Mouse (Mus musculus): ENCODE measurements at regions not wholly inside any gene's neighbourhood (a gene's known extent, or its start where the extent isn't known, plus 50 kb on each side); places are given as distances from the start of the nearest gene placed in this dataset.
A peak's percentile ranks its signal among the peaks of the same experiment; 100 is the strongest.

GRCm38 (mm10) chr16:74984207-74984606 lies 572.6 kb upstream of the Robo2 start:
- no peak for DNase-seq (ENCODE audit: low spot score in 2 of 2)

GRCm38 (mm10) chr16:74966099-74966498 lies 554.5 kb upstream of the Robo2 start:
- no peak for DNase-seq (ENCODE audit: low spot score in 2 of 2)

- DNase-seq (ENCODE audit: low spot score in 2 of 2) = no peak
Measured at GRCm38 (mm10) chr16:74929739-74930138, 518.1 kb upstream of the Robo2 start.

GRCm38 (mm10) chr16:74900835-74901234 lies 489.2 kb upstream of the Robo2 start:
- no peak for DNase-seq (ENCODE audit: low spot score in 2 of 2)

GRCm38 (mm10) chr16:74887724-74888123 lies 476.1 kb upstream of the Robo2 start:
- DNase-seq (ENCODE audit: low spot score in 2 of 2) = no peak

GRCm38 (mm10) chr16:74878603-74879002 lies 467.0 kb upstream of the Robo2 start:
- no peak for DNase-seq (ENCODE audit: low spot score in 2 of 2)

GRCm38 (mm10) chr16:74873756-74874155 lies 462.1 kb upstream of the Robo2 start:
- peak in 1 of 2 experiments; percentile 5 for DNase-seq (ENCODE audit: low spot score in 2 of 2)

- no peak for DNase-seq (ENCODE audit: low spot score in 2 of 2)
Measured at GRCm38 (mm10) chr16:74857752-74858151, 446.1 kb upstream of the Robo2 start.

- no peak for DNase-seq (ENCODE audit: low spot score in 2 of 2)
Measured at GRCm38 (mm10) chr16:74840006-74840405, 428.4 kb upstream of the Robo2 start.

- DNase-seq (ENCODE audit: low spot score in 2 of 2) = no peak
Measured at GRCm38 (mm10) chr16:74814386-74814785, 402.8 kb upstream of the Robo2 start.

GRCm38 (mm10) chr16:74809154-74809825 lies 397.7 kb upstream of the Robo2 start:
- no peak for DNase-seq (ENCODE audit: low spot score in 2 of 2)

GRCm38 (mm10) chr16:74806775-74807174 lies 395.1 kb upstream of the Robo2 start:
- no peak for DNase-seq (ENCODE audit: low spot score in 2 of 2)

GRCm38 (mm10) chr16:74801296-74801695 lies 389.7 kb upstream of the Robo2 start:
- DNase-seq (ENCODE audit: low spot score in 2 of 2) = peak in 1 of 2 experiments; percentile 10

- no peak for DNase-seq (ENCODE audit: low spot score in 2 of 2)
Measured at GRCm38 (mm10) chr16:74796303-74796653, 384.7 kb upstream of the Robo2 start.

- no peak for DNase-seq (ENCODE audit: low spot score in 2 of 2)
Measured at GRCm38 (mm10) chr16:74795360-74796302, 384.0 kb upstream of the Robo2 start.

- no peak for DNase-seq (ENCODE audit: low spot score in 2 of 2)
Measured at GRCm38 (mm10) chr16:74785365-74786119, 373.9 kb upstream of the Robo2 start.

GRCm38 (mm10) chr16:74780388-74780787 lies 368.8 kb upstream of the Robo2 start:
- no peak for DNase-seq (ENCODE audit: low spot score in 2 of 2)

GRCm38 (mm10) chr16:74768264-74768663 lies 356.6 kb upstream of the Robo2 start:
- DNase-seq (ENCODE audit: low spot score in 2 of 2) = no peak

GRCm38 (mm10) chr16:74756720-74757345 lies 345.2 kb upstream of the Robo2 start:
- DNase-seq (ENCODE audit: low spot score in 2 of 2) = no peak

GRCm38 (mm10) chr16:74750900-74751299 lies 339.3 kb upstream of the Robo2 start:
- no peak for DNase-seq (ENCODE audit: low spot score in 2 of 2)

- no peak for DNase-seq (ENCODE audit: low spot score in 2 of 2)
Measured at GRCm38 (mm10) chr16:74749006-74749405, 337.4 kb upstream of the Robo2 start.

GRCm38 (mm10) chr16:74743512-74743911 lies 331.9 kb upstream of the Robo2 start:
- DNase-seq (ENCODE audit: low spot score in 2 of 2) = no peak
